Mouse (Mus musculus) liver, embryonic 14.5 days (tissue): ENCODE results near the gene Izumo1r. TPM values are rescaled to one million over a fixed set of nuclear protein-coding genes. Genes with fewer than 3 reads are reported as not detected.

ENCODE experiments used
- ATAC-seq: fragments of 200-750 bp; cut with Nextera tagmentation; 2 replicates; pipeline ENCODE4 v1.8.0; 2017; ENCODE audit warnings: moderate number of reproducible peaks, mild to moderate bottlenecking, moderate library complexity; ENCODE audit not compliant: insufficient read depth
- DNase-seq, 3 experiments: peaks; one replicate each; pipeline ENCODE4 v3.0.0-alpha.2; 2012 to 2013; ENCODE audit warnings: low read depth in 3 of 3, low spot score in 3 of 3
- H3K27ac ChIP-seq: fragments of 300-500 bp; sonication (generic); 2 replicates; pipeline ENCODE4 v1.5.1; 2014; ENCODE audit warnings: moderate library complexity, mild to moderate bottlenecking, control low read depth, inconsistent platforms
- H3K27me3 ChIP-seq: fragments of 300-500 bp; sonication (generic); 2 replicates; pipeline ENCODE4 v1.6.1; 2014; ENCODE audit warnings: mild to moderate bottlenecking, low read length, moderate library complexity; ENCODE audit not compliant: control insufficient read depth, insufficient read depth
- H3K36me3 ChIP-seq: fragments of 300-500 bp; sonication (generic); replicated peaks from 2 replicates; pipeline ENCODE4 v1.6.1; 2014; ENCODE audit warnings: low read depth; ENCODE audit not compliant: control insufficient read depth, insufficient read depth
- H3K4me1 ChIP-seq, 2 experiments: fragments of 200-500 bp in 1 of 2; fragments of 300-500 bp in 1 of 2; sonication (generic) in 1 of 2; replicated peaks; 2 replicates each; pipeline ENCODE4 v1.6.1; 2012 to 2014; ENCODE audit warnings: antibody characterized with exemption in 1 of 2, inconsistent platforms in 1 of 2, low read length in 1 of 2; ENCODE audit not compliant: control insufficient read depth in 2 of 2, insufficient read depth in 2 of 2
- H3K4me2 ChIP-seq: fragments of 300-500 bp; sonication (generic); 2 replicates; pipeline ENCODE4 v1.6.1; 2014; ENCODE audit warnings: low read depth, mild to moderate bottlenecking, control low read depth, moderate library complexity
- H3K4me3 ChIP-seq, 2 experiments: fragments of 200-500 bp in 1 of 2; fragments of 300-500 bp in 1 of 2; sonication (generic) in 1 of 2; 2 replicates each; pipeline ENCODE4 v1.5.1; 2012 to 2014; ENCODE audit warnings: low read depth in 2 of 2, low read length in 2 of 2, mild to moderate bottlenecking in 2 of 2, control low read depth in 1 of 2, inconsistent platforms in 1 of 2, moderate library complexity in 1 of 2; ENCODE audit not compliant: insufficient read depth in 1 of 2
- H3K9ac ChIP-seq: fragments of 300-500 bp; sonication (generic); replicated peaks from 2 replicates; pipeline ENCODE4 v1.6.1; 2014; ENCODE audit warnings: mild to moderate bottlenecking, control low read depth, moderate library complexity
- H3K9me3 ChIP-seq: fragments of 300-500 bp; sonication (generic); 2 replicates; pipeline ENCODE4 v1.6.1; 2016; ENCODE audit warnings: low read length, mixed read lengths; ENCODE audit not compliant: control insufficient read depth
- CTCF ChIP-seq: IDR thresholded peaks from 2 replicates; pipeline ENCODE4 v1.5.1; 2016; ENCODE audit warnings: antibody characterized with exemption, low read depth, control low read depth
- EP300 ChIP-seq: IDR thresholded peaks from 2 replicates; pipeline ENCODE4 v1.6.1; 2016; ENCODE audit warnings: antibody characterized with exemption, low read depth
- WGBS: fragments of 180-500 bp; shearing (Covaris S2); extraction: QIAGEN DNeasy Blood & Tissue Kit; methylation state at CpG from one replicate; pipeline ENCODE4 v1.1.7; 2014; ENCODE audit not compliant: insufficient replicate concordance; 5-methylcytosine and 5-hydroxymethylcytosine counted together
- polyA plus RNA-seq, 2 experiments: library from polyadenylated mRNA; depleted of rRNA in 1 of 2; stranded (reverse) in 1 of 2; unstranded in 1 of 2; fragments of >200 nt; fragmentation: Nextera tagmentation in 1 of 2; extraction: Ambion mirVana in 1 of 2; gene quantifications; 2 replicates each; pipeline versions ENCODE4 v1.2.1 to v1.2.3; 2012 to 2014

Izumo1r gene
- polyA plus RNA-seq, 2 experiments = not detected

DNA sequence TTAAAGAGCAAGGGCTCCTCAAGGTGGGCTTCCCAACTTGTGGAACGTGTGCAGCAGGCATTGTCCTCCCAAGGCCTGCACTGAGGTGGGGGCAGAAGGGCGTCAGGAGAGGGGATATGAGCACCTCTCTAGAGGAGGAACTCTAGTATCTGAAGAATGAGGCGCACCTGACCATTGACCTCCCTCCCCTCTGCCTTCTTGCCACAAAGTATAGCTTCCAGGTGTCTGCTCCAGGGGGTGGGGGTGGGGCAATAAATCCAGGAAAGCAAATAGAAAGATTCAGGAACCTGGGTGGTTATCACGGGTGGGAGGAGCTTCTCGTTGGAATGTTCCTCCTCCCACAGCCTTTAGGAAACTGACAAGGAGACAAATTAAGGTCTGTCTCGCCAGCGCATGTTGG, 2.0 kb downstream of the Izumo1r start:
- Histone ChIP-seq H3K4me2 (no peak overlapping the region), H3K4me1 (no peaks in the 10 kb centered on the region; a peak in 1 of 4 replicates), H3K9ac (no peak overlapping the region), H3K4me3 (no peak overlapping the region), H3K9me3 (no peaks in the 10 kb centered on the region), H3K27me3 (no peaks in the 10 kb centered on the region), H3K36me3 (no peaks in the 10 kb centered on the region), H3K27ac (no peak overlapping the region)
- WGBS = 48% methylated on average over 7 of the region's 7 CpGs
- TF ChIP-seq EP300 = no peak
- TF ChIP-seq CTCF = no peak
- DNase-seq = no peak
- no peak for ATAC-seq

DNA sequence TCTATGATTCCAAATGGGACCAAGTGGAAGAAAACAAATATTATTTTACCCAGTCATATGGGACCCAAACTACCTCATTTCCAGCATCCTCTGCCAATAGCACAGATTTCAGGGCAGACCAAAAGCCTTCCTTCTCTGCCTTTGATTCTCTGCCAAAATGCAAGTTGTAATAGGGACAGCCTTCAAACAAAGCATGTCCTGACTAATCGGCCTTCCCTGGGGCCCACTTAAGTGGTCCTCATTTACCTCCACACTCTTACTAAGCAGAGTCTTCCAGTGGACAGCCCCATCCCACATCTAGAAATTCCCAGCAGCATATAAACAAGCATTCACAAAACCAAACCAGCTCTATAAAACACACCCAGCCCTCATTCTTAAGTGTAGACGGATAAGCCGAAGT, 6.6 kb downstream of the Izumo1r start:
- no peaks in the 10 kb centered on the region for H3K27me3 ChIP-seq
- ATAC-seq (no peak), DNase-seq (no peak)
- H3K36me3 ChIP-seq = no peaks in the 10 kb centered on the region
- H3K4me3 ChIP-seq = no peak overlapping the region
- H3K27ac ChIP-seq = no peak overlapping the region
- H3K4me1 ChIP-seq = peaks cover 0 to 6% of the 10 kb centered on the region in 2 experiments; a peak in 1 of 4 replicates
- H3K4me2 ChIP-seq = no peak overlapping the region
- 68% methylated on average over 3 of the region's 3 CpGs for WGBS
- TF ChIP-seq CTCF = no peak
- TF ChIP-seq EP300 = no peak
- H3K9ac ChIP-seq = no peak overlapping the region
- H3K9me3 ChIP-seq = no peaks in the 10 kb centered on the region

DNA sequence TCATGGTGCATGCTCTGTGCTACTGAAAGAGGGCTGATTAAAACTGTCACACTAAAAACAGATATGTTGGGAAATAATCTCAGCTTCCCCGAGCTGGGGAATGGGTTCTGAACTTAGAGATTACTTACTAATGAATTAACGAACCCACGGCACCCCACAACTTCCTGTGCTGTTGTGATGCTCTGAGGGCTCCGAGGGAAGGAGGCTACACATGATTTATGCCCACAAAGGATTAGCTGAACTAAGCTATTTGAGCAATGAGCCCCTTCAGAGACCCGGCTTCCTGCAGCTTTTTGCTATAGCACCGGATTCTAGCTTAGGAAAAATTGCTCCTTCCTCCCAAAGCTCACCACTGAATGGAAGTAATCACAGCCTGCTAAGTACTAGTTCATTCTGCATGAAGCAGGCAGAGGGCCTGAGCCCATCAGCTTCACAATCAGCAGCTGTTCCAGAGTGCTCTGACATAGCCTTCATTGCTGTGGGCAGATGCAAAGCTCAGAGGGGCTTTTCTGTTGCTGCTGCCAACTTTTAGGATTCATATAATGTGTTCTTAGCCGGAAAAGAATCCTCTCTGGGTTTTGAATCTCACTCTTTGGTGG, 8.4 kb downstream of the Izumo1r start:
- Histone ChIP-seq H3K4me3 (no peak overlapping the region), H3K36me3 (no peaks in the 10 kb centered on the region), H3K27me3 (no peaks in the 10 kb centered on the region), H3K4me2 (no peak overlapping the region), H3K4me1 (peaks cover 0 to 6% of the 10 kb centered on the region in 2 experiments; a peak in 1 of 4 replicates), H3K9ac (no peak overlapping the region), H3K9me3 (no peaks in the 10 kb centered on the region), H3K27ac (no peak overlapping the region)
- DNase-seq (no peak), ATAC-seq (no peak)
- no peak for TF ChIP-seq EP300
- no peak for TF ChIP-seq CTCF
- WGBS = 43% methylated on average over 7 of the region's 7 CpGs

DNA sequence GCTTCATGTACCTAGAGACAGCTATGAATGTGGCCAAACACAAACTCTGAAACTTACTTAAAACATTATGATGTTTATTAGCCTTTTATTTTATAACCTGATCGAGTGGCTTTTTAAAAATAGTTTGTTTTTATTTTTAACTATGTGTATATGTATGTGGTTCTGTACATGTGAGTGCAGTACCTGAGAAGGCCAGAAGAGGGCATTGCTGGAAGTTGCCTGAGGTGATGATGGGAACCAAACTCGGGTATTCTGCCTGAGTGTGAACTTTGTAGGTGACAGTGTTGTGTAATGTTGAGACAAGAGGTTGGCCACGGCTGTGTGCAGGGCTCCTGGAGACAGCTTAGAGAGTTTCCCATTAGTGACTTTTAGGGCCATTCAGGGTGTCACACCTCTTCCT, 9.1 kb downstream of the Izumo1r start:
- no peak overlapping the region for H3K9ac ChIP-seq
- TF ChIP-seq EP300 (no peak), CTCF (peak; percentile 50)
- DNase-seq (no peak), ATAC-seq (no peak)
- H3K4me3 ChIP-seq = no peak overlapping the region
- H3K4me1 ChIP-seq = peaks cover 0 to 6% of the 10 kb centered on the region in 2 experiments; a peak in 1 of 4 replicates
- H3K27ac ChIP-seq = no peak overlapping the region
- WGBS = 57% methylated on average over 3 of the region's 3 CpGs
- H3K9me3 ChIP-seq = no peaks in the 10 kb centered on the region
- no peaks in the 10 kb centered on the region for H3K27me3 ChIP-seq
- H3K4me2 ChIP-seq = no peak overlapping the region
- no peaks in the 10 kb centered on the region for H3K36me3 ChIP-seq

DNA sequence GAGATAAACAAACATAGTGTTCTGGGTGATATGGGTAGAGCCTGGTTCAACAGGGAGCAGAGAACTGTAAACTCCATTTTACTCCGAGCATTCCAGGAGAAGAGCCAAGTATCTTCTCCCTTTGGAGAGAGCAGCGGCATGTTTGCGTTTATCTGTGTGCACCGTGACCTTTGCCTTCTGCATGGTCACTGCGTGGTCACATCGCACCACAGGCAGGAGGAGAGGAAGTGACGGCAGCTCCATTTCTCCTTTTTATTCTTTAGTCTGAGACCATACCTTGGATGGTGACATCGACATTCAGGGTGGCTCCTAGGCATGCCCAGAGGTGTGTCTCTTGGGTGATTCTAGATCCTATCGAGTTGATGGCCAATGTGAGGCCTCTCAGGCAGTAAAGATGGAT, 10.4 kb downstream of the Izumo1r start:
- TF ChIP-seq CTCF = no peak
- no peak for TF ChIP-seq EP300

More for the DNA sequence above, 10.4 kb downstream of the Izumo1r start:
- H3K27ac ChIP-seq = no peak overlapping the region
- H3K9ac ChIP-seq = no peak overlapping the region
- 0 out of 2 replicates have a peak, but pooled peaks have one; percentile 18 for ATAC-seq
- H3K27me3 ChIP-seq = no peaks in the 10 kb centered on the region
- peaks cover 0 to 6% of the 10 kb centered on the region in 2 experiments; a peak in 1 of 4 replicates for H3K4me1 ChIP-seq
- H3K36me3 ChIP-seq = no peaks in the 10 kb centered on the region
- DNase-seq = no peak
- WGBS = 35% methylated on average over 9 of the region's 9 CpGs
- no peaks in the 10 kb centered on the region for H3K9me3 ChIP-seq
- no peak overlapping the region for H3K4me3 ChIP-seq
- H3K4me2 ChIP-seq = no peak overlapping the region
